Mouse (Mus musculus) thymus, adult 18-20 months (tissue): ENCODE results near the gene Cdh23.

Experiments
- DNase-seq, 2 experiments: peaks; one replicate each; pipeline ENCODE4 v3.0.0; 2022; ENCODE audit warnings: mixed read lengths in 2 of 2

The Cdh23 gene

GRCm38 (mm10) chr10:60634391-60634790, 61.9 kb downstream of the Cdh23 start:
- no peak for DNase-seq

GRCm38 (mm10) chr10:60626086-60626485, 70.2 kb downstream of the Cdh23 start:
- no peak for DNase-seq

GRCm38 (mm10) chr10:60625511-60625910, 70.8 kb downstream of the Cdh23 start:
- DNase-seq = no peak

GRCm38 (mm10) chr10:60624945-60625344, 71.3 kb downstream of the Cdh23 start:
- DNase-seq = no peak

GRCm38 (mm10) chr10:60624217-60624708, 72.0 kb downstream of the Cdh23 start:
- no peak for DNase-seq

GRCm38 (mm10) chr10:60622836-60623235, 73.5 kb downstream of the Cdh23 start:
- no peak for DNase-seq

- DNase-seq = no peak
These were observed 74.7 kb downstream of the Cdh23 start for GRCm38 (mm10) chr10:60621470-60622170.

- no peak for DNase-seq
These were observed 80.4 kb downstream of the Cdh23 start for GRCm38 (mm10) chr10:60615898-60616297.

- no peak for DNase-seq
These were observed 83.4 kb downstream of the Cdh23 start for GRCm38 (mm10) chr10:60612893-60613292.

GRCm38 (mm10) chr10:60607166-60607565, 89.1 kb downstream of the Cdh23 start:
- DNase-seq = no peak

- no peak for DNase-seq
These were observed 89.6 kb downstream of the Cdh23 start for GRCm38 (mm10) chr10:60606661-60607060.

GRCm38 (mm10) chr10:60602235-60602634, 94.1 kb downstream of the Cdh23 start:
- no peak for DNase-seq

GRCm38 (mm10) chr10:60595166-60595565, 101.1 kb downstream of the Cdh23 start:
- DNase-seq = no peak

GRCm38 (mm10) chr10:60592881-60593575, 103.3 kb downstream of the Cdh23 start:
- DNase-seq = no peak

- DNase-seq = no peak
These were observed 105.0 kb downstream of the Cdh23 start for GRCm38 (mm10) chr10:60591281-60591680.

GRCm38 (mm10) chr10:60590241-60590640, 106.0 kb downstream of the Cdh23 start:
- no peak for DNase-seq

GRCm38 (mm10) chr10:60585691-60586090, 110.6 kb downstream of the Cdh23 start:
- no peak for DNase-seq

GRCm38 (mm10) chr10:60582956-60583355, 113.3 kb downstream of the Cdh23 start:
- DNase-seq = no peak

- no peak for DNase-seq
These were observed 115.6 kb downstream of the Cdh23 start for GRCm38 (mm10) chr10:60580666-60581065.

- no peak for DNase-seq
These were observed 117.4 kb downstream of the Cdh23 start for GRCm38 (mm10) chr10:60578738-60579538.

- DNase-seq = no peak
These were observed 118.2 kb downstream of the Cdh23 start for GRCm38 (mm10) chr10:60577920-60578737.

GRCm38 (mm10) chr10:60577125-60577919, 119.0 kb downstream of the Cdh23 start:
- DNase-seq = no peak
